Mouse (Mus musculus): ENCODE measurements around the gene Eif6.

Gene Eif6

GRCm38 (mm10) chr2:155823722-155824121 lies 3.0 kb downstream of the Eif6 start:
- no peak for DNase-seq (ENCODE audit: low read depth, low spot score)

DNA sequence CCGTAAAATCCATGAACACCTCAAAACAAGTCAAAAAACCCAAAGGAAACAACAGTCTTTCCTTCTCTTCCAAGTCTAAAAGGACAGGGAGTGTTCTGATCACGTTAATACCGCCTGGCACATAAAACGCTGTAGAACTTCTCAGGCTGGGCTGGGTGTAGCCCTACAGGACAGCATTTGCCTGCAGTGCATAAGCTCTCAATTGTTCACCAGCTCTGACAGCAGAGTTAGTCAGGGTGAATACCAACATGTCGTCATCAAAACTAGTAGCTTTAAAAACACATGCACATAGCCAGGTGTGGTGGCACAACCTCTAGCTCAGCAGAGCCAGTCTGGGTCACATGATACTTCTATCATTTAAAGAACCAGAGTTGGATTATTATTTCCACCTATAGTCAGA lies 5.9 kb downstream of the Eif6 start:
- DNase-seq (ENCODE audit: low read depth, low spot score): no peak

GRCm38 (mm10) chr2:155819449-155820251 lies 7.1 kb downstream of the Eif6 start:
- no peak for DNase-seq (ENCODE audit: low read depth, low spot score)

DNA sequence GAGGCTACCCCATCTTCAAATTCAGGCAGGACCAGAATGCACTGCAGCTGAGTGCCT lies 7.5 kb downstream of the Eif6 start, which contains the start of gene BC029722:
TSS of gene BC029722 (minus strand) at position 35 of the 57 bp plus-strand sequence.
- DNase-seq (ENCODE audit: low read depth, low spot score): no peak

- DNase-seq (ENCODE audit: low read depth, low spot score): peak; percentile 84
Observed at GRCm38 (mm10) chr2:155818596-155819391, 7.9 kb downstream of the Eif6 start.

DNA sequence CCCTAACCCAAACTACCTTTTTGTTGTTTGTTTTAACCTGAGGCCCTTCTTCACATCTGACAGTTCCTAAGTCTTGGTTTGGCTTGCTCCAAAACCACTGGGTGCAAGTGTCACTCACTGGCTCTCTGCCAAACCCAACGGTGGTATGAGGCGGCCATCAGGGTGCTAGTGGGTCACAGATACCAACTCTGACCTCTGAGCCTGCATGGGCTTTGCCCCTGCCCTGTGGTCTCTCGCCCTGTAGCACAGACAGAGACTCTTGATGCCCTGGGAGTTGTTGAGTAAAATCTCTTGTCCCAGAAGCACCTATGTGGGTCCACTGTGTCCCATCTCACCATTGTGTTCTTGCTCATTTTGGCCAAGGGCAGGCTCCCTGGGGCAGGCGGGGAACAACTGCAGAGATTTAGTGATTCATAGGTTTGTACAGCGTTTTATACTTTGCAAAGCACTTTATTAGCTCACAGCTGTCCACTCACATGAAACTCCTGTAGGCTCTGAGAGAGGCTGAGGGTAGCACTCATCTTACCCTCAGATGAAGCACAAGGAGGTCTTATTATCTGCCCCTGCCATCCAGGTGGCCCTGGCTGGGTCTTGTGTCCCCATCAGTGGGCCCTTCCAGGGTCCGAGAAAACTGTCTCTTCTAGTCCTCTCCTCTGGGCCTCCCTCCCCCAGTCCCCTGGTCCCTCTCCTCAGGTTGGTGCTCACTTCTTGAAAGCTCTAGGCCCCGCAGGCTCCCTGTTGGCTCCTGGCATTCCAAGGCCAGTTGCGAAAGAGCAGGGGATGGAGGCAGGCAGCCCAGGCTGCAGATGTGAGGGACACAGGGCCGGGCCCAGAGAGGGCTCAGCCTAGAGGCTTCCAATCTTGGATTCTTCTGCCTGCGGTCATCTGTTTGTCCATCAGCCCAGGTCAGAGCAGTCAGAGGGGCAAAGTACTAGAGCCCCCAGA lies 9.2 kb downstream of the Eif6 start:
- no peak for DNase-seq (ENCODE audit: low read depth, low spot score)

DNA sequence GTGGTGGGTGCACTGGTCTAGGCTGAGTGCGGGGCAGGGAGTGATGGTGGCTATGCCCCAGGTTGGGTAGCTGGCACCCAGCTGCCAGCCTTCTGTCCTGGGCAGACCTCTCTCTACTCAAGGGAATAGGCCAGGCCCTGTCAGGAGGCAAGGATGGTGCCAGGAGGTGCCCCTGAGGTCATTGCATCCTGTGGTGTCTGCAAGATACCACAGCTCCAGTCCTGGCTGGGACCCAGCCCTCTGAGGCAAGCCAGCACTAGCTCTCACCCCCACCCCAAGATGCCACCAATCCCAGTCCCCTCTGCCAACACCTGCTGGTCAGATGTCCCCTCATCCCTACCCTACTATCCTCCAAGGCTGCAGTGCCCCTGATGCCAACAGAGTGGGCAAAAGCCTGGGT lies 10.5 kb downstream of the Eif6 start:
- no peak for DNase-seq (ENCODE audit: low read depth, low spot score)

DNA sequence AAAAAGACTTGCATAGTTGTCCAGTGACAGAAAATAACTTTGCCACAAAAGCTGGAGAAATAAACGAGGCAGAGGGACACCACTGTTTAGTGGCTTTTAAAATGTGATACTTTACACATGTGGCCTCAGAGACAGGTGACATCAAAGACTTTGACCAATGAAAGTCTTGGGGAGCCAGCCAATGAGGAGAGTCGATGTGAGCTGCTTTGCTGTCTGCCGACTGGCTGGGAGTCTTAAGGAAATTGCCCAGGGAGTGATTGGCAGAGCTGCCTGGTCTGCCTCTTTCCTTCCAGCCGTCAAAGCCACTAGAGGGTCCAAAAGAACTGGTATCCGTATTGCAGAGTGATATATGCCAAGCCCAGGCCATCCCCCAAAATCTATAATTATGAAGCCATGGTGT lies 11.9 kb downstream of the Eif6 start:
- DNase-seq (ENCODE audit: low read depth, low spot score): no peak

DNA sequence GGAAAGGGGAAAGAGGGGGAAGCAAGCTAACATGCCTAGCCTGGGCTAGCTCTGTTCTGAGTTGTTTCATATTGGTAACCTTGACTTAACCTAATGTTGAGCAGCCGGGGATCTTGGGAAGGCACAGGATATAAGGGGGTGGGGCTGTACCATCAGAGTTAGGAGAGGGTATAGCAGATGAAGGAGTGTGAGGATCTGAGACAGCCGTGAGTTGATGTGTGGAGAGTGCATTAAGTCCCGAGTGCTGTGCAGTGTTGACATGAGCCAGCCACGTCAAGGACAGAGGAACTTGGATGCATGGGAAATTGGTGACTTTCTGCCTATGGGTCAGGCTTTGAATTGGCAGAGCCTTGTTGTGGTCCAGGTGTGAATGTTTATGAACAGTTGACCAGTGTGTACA lies 14.1 kb downstream of the Eif6 start:
- DNase-seq (ENCODE audit: low read depth, low spot score): no peak

DNA sequence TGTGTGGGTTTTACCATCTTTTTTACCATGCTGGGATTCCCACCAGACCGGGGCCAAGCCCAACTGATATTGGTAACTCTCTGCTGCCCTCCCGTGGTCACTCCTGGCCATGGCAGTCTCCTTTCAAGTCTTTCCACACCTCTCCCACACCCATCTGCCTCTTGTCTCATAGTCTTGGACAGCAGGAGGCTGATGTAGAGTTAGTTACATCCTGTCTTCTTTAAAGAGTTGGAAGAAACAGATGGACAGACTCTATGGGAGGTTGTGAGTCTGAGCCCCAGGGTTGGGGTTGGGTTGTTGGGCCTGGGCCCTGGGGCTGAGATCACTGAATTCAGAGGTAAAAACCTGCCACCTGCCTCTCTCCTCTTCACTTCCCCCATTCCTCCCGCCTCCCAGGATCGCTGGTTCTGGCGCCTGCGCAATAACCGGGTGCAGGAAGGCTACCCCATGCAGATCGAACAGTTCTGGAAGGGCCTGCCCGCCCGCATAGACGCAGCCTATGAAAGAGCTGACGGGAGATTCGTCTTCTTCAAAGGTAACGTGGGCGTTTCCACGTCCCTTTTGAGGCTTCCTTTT lies 14.8 kb downstream of the Eif6 start:
- peak; percentile 58 for DNase-seq (ENCODE audit: low read depth, low spot score)

DNA sequence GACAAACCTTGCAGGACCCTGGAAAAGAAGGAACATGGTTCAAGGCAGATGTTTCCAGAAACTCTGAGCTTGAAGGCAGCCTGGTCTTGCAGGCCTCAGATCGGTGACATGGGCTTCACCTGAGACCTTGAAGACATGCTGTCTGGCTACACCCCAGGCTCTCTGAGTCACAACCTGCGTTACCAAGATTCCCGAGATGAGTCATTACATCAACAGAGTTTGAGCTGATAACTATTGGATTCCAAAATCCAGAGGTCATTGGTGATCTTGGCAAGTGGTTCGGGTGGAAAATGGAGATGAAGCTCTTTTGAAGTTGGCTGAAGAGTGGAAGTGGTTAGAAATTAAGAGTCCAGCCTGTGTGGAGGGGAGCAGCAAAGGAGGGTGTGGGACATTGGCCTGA lies 17.1 kb downstream of the Eif6 start:
- DNase-seq (ENCODE audit: low read depth, low spot score): no peak

DNA sequence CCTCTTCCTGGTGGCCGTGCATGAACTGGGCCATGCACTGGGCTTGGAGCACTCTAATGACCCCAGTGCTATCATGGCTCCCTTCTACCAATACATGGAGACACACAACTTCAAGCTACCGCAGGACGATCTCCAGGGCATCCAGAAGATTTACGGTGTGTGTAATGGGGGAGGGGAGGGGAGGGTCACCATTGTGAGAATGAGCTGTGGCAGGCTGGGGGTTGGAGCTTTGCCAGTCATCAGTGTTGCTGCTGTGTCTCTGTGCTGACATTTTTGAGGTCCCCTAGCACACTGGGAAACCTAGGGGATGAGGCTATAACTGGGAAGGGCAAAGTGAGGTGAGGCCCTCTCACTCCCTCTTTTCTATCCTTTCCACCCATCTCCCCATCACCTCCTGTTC lies 19.3 kb downstream of the Eif6 start:
- DNase-seq (ENCODE audit: low read depth, low spot score): no peak

DNA sequence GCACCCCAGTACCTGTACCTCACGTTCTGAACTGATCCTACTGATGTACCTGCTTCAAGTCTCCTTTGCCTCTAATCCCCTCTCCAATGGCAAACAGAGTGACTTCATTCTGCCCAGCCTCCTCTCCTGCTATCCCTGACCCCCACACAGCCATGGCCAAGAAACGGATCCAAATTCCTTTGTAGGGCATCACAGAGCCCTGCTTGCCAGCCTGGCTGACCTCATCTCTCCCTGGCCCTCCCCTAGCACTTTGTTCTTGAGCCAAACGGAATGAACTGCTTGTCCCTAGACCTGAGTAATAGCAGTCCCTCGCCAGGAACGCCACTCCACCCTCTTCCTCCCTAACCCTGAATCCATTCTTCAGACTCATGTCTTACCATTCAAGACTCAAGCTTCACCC lies 20.2 kb downstream of the Eif6 start:
- no peak for DNase-seq (ENCODE audit: low read depth, low spot score)

- no peak for DNase-seq (ENCODE audit: low read depth, low spot score)
Observed at GRCm38 (mm10) chr2:155805925-155806255, 20.8 kb downstream of the Eif6 start.

GRCm38 (mm10) chr2:155805231-155805924 lies 21.3 kb downstream of the Eif6 start:
- no peak for DNase-seq (ENCODE audit: low read depth, low spot score)

GRCm38 (mm10) chr2:155804053-155804452 lies 22.7 kb downstream of the Eif6 start:
- no peak for DNase-seq (ENCODE audit: low read depth, low spot score)

GRCm38 (mm10) chr2:155802761-155803160 lies 24.0 kb downstream of the Eif6 start:
- DNase-seq (ENCODE audit: low read depth, low spot score): peak; percentile 42

- no peak for DNase-seq (ENCODE audit: low read depth, low spot score)
Observed at GRCm38 (mm10) chr2:155798613-155799012, 28.1 kb downstream of the Eif6 start.

DNA sequence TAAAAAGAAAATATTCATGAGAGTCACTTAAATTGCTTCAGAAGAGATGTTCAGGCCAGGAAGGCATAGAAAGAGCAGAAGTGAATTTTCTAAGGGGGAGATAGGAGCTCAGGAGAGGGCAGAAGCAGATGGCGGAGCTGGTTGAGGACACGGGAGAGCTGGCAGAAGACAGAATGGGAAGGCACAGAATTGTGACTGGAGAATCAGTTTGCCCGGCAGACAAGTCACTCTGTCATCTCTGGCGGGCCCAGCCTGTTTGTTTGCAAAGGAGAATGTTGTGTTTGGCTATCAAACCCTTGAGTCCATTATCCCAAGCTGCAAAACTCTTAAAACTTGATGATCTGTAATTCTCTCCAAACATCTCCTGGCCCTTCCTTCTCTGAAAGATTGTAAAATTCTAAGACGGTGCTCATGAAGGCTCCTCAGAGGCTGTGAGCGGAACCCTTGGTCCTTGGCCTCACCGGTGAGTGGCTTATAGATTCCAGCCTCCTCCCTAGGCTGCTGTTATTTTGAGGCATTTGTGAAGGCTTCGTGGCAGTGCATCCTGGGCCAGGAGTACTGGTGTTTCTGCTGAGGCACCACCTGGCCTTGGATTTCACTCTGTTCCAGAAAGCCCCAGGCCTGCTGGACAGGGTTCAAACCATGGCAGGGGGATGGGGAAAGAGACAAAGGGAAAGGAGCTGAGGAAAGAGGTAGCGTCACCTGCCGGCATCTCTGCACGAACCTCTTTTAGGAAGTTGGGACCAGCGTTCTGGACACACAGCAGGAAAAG lies 31.9 kb downstream of the Eif6 start:
- no peak for DNase-seq (ENCODE audit: low read depth, low spot score)

DNA sequence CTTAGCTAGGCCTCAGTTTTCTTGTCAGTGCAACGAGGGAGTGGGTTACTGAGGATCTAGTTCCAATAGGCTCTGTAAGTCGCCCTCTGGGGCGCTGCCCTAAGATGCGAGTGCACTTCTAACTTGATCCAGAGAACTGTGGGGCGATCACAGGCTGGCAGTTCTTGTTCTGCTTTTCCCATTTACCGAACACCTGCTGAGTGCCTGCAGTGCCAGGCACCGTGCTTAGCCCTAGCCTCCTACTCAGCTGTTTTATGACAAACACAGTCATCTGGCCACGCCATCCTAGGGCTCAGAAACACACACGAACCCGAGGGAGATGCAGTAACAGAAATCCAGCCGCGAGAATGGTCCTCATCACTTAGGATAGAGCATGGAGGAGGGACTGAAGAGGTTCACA lies 33.8 kb downstream of the Eif6 start:
- no peak for DNase-seq (ENCODE audit: low read depth, low spot score)

Data from c-Kit-negative CD71-positive TER-119-positive erythroid progenitor cells, embryonic 14.5 days (primary cell).